Mouse (Mus musculus) embryonic fibroblast, embryonic 13.5 days (primary cell): ENCODE data around the gene Tecpr1.

ENCODE experiments used
- CTCF ChIP-seq: IDR thresholded peaks from 2 replicates; pipeline ENCODE4 v1.5.1; 2011; ENCODE audit warnings: mild to moderate bottlenecking, control low read depth, low read length, moderate library complexity, borderline replicate concordance; ENCODE audit not compliant: insufficient read depth
- POLR2A ChIP-seq: IDR thresholded peaks from 2 replicates; pipeline ENCODE4 v1.6.1; 2011; ENCODE audit warnings: low read depth, mild to moderate bottlenecking, control low read depth, low read length, moderate library complexity

GRCm38 (mm10) chr5:144215992-144216391 is 7.4 kb downstream of the Tecpr1 start:
- TF ChIP-seq CTCF (no peak), POLR2A (no peak)
